ENCODE assay signal across 17 mouse cellular contexts in the genomic region with DNA sequence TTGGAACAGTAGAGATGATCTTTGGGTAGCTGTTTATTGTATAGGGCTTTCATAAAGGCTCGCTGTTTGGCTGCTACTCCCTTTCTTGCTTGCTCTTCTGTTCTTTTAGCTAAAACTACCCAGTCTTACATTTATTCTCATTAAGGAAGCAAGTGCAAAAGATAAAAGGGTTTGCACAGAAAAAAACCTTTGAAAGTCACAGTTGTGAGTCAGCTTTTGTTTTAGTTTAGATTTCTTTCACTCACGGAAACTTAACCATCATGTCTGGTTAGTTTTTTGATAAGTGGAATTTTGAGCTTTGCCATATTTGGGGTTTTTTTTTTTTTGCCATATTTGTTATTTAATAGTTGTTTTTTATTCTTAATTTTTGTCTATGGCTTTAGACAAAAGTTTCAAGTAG. TPM values are rescaled to one million over a fixed set of nuclear protein-coding genes. Genes with fewer than 3 reads are reported as not detected.
DNase-seq lines count a peak whose midpoint lies in the region; ATAC-seq lines count a peak whose summit lies in the region.
"Had no signal": no experiment of that assay in that cellular context is flagged by ENCODE, and none has a peak within 500 bp of the region (broad histone marks: within the 10 kb centered on the region; RNA-seq: fewer than 3 reads in every experiment).

No protein-coding gene starts in this region.

- ATAC-seq in activated CD4-positive, CD25-positive, alpha-beta regulatory T cell, adult 4 months = peak; percentile 47
- ATAC-seq in inflammation-experienced regulatory T-cells, adult 6 months = peak; percentile 60
- ATAC-seq in erythroblast, adult 5-6 weeks (replicated peaks; ENCODE audit: low FRiP score, poor library complexity, severe bottlenecking) = no peak
- ATAC-seq: forebrain, embryonic 14.5 days; forebrain, embryonic 16.5 days had no signal

- DNase-seq in 416B (ENCODE audit: low read depth) = peak; percentile 34
- DNase-seq in CD4-positive, CD25-positive, alpha-beta regulatory T cell, adult 2 months (ENCODE audit: low read depth, low spot score) = peak; percentile 10
- no peak for DNase-seq in spleen, adult 18-20 months
- no peak for DNase-seq in lung, adult 18-20 months
- DNase-seq: adrenal gland, adult 8-10 months; adrenal gland, postnatal 14 days; adrenal gland, postnatal 36 days; cerebellum, adult 11-12 months; cerebellum, adult 2 months; cerebellum, adult 9-10 months; cerebellum, postnatal 10 days; cerebellum, postnatal 25 days had no signal

RNA-seq across cellular contexts. Expression of a gene that starts 38.7 kb away (rescaled TPM):
- 10 to 100 TPM; 55.7 to 63.1 TPM for polyA plus RNA-seq in activated CD4-positive, CD25-positive, alpha-beta regulatory T cell, adult 4 months (2017; shearing (Covaris generic))
- 10 to 100 TPM; 60.6 to 67.0 (median 65.5) TPM for polyA plus RNA-seq in inflammation-experienced regulatory T-cells, adult 6 months (2017; shearing (Covaris generic))
- 73.8 and 78.0 TPM in 2 replicates for total RNA-seq in erythroblast, adult 5-6 weeks (2015; ENCODE audit: low replicate concordance)
- total RNA-seq in erythroblast, adult 5-6 weeks (2017; ENCODE audit: low replicate concordance) = 76.8 and 82.9 TPM in 2 replicates

RNA-seq across cellular contexts. Expression of a gene that starts 58.5 kb away (rescaled TPM):
- polyA plus RNA-seq in activated CD4-positive, CD25-positive, alpha-beta regulatory T cell, adult 4 months (2017; shearing (Covaris generic)) = under 1 TPM in 1 of 2 experiments, not detected in 1; 0.32 TPM
- under 1 TPM in 2 of 3 experiments, not detected in 1; 0.30 to 0.74 TPM for polyA plus RNA-seq in inflammation-experienced regulatory T-cells, adult 6 months (2017; shearing (Covaris generic))
- total RNA-seq in erythroblast, adult 5-6 weeks (2015; ENCODE audit: low replicate concordance) = 1.2 TPM in 1 of 2 replicates, not detected in the other
- 0.98 TPM in 1 of 2 replicates, not detected in the other for total RNA-seq in erythroblast, adult 5-6 weeks (2017; ENCODE audit: low replicate concordance)

Comparison
In these comparisons a context has a peak if more than half of its experiments do, and no peak if none do; other contexts are left out.
1. DNase-seq: peak in 416B (single experiment) and CD4-positive, CD25-positive, alpha-beta regulatory T cell, adult 2 months (single experiment); none in spleen, adult 18-20 months (0 of 2) and lung, adult 18-20 months (0 of 2).